Mouse (Mus musculus) midbrain, postnatal 0 days (tissue): ENCODE data around the gene Zfp526. TPM values are rescaled to one million over a fixed set of nuclear protein-coding genes. Genes with fewer than 3 reads are reported as not detected.

ENCODE experiments used
- ATAC-seq: fragments of 200-750 bp; cut with Nextera tagmentation; 2 replicates; pipeline ENCODE4 v1.8.0; 2017; ENCODE audit warnings: moderate number of reproducible peaks, mild to moderate bottlenecking, moderate TSS enrichment, moderate library complexity; ENCODE audit not compliant: low FRiP score
- DNase-seq: peaks from one replicate; pipeline ENCODE4 v3.0.0-alpha.2; 2015; ENCODE audit warnings: low spot score
- H3K27ac ChIP-seq: fragments of 300-500 bp; sonication (generic); 2 replicates; pipeline ENCODE4 v1.5.1; 2014; ENCODE audit warnings: low read depth, mild to moderate bottlenecking, low read length, mixed read lengths
- H3K27me3 ChIP-seq: fragments of 300-500 bp; sonication (generic); 2 replicates; pipeline ENCODE4 v1.6.1; 2014; ENCODE audit warnings: low read length, control low read depth, mixed read lengths; ENCODE audit not compliant: insufficient read depth
- H3K36me3 ChIP-seq: fragments of 300-500 bp; sonication (generic); 2 replicates; pipeline ENCODE4 v1.6.1; 2014; ENCODE audit warnings: low read length, control low read depth, mixed read lengths; ENCODE audit not compliant: insufficient read depth
- H3K4me1 ChIP-seq: fragments of 300-500 bp; sonication (generic); 2 replicates; pipeline ENCODE4 v1.6.1; 2014; ENCODE audit warnings: mild to moderate bottlenecking, control low read depth, antibody characterized with exemption, low read length, mixed read lengths; ENCODE audit not compliant: insufficient read depth
- H3K4me2 ChIP-seq: fragments of 300-500 bp; sonication (generic); 2 replicates; pipeline ENCODE4 v1.6.1; 2014; ENCODE audit warnings: low read depth, mild to moderate bottlenecking, low read length, mixed read lengths; ENCODE audit not compliant: poor library complexity, severe bottlenecking
- H3K4me3 ChIP-seq: fragments of 300-500 bp; sonication (generic); 2 replicates; pipeline ENCODE4 v1.5.1; 2014; ENCODE audit warnings: low read depth, mild to moderate bottlenecking, low read length, moderate library complexity
- H3K9ac ChIP-seq: fragments of 300-500 bp; sonication (generic); replicated peaks from 2 replicates; pipeline ENCODE4 v1.6.1; 2014; ENCODE audit warnings: mild to moderate bottlenecking, low read length, moderate library complexity, mixed read lengths; ENCODE audit not compliant: poor library complexity, severe bottlenecking
- H3K9me3 ChIP-seq: fragments of 300-500 bp; sonication (generic); 2 replicates; pipeline ENCODE4 v1.6.1; 2016; ENCODE audit warnings: low read length, control low read depth
- CTCF ChIP-seq: IDR thresholded peaks from 2 replicates; pipeline ENCODE4 v1.5.1; 2016; ENCODE audit warnings: antibody characterized with exemption, mild to moderate bottlenecking
- WGBS: fragments of 180-500 bp; shearing (Covaris S2); extraction: QIAGEN DNeasy Blood & Tissue Kit; methylation state at CpG from one replicate; pipeline ENCODE4 v1.1.7; 2014; 5-methylcytosine and 5-hydroxymethylcytosine counted together
- polyA plus RNA-seq: library from polyadenylated mRNA; unstranded; fragments of >200 nt; fragmentation: Nextera tagmentation; extraction: Ambion mirVana; gene quantifications from 2 replicates; pipeline ENCODE4 v1.2.1, GENCODE M21; 2015
- total RNA-seq: library from RNA; depleted of rRNA; stranded (reverse); fragments of >200 nt; gene quantifications from 2 replicates; pipeline ENCODE4 v1.2.3, GENCODE M21; 2014

Gene Zfp526
- total and polyA plus RNA-seq, 2 experiments from 2014 or later: 0.94 to 9.5 TPM

- ATAC-seq (peak; percentile 62), DNase-seq (peak; percentile 97)
- 2% methylated on average over 30 of the region's 30 CpGs for WGBS
- Histone ChIP-seq H3K4me1 (peaks cover 10% of the 10 kb centered on the region; the same call in 1 of the 2 replicates), H3K9ac (peak overlapping the region; percentile 19; the same call in 1 of the 2 replicates), H3K4me3 (peak overlapping the region; percentile 96), H3K36me3 (peaks cover 3% of the 10 kb centered on the region; the same call in 1 of the 2 replicates), H3K9me3 (no peaks in the 10 kb centered on the region), H3K4me2 (peak overlapping the region; percentile 74), H3K27ac (peak overlapping the region; percentile 83), H3K27me3 (no peaks in the 10 kb centered on the region)
- TF ChIP-seq CTCF: peak; percentile 91
These were observed 17.8 kb downstream of the Zfp526 start for GRCm38 (mm10) chr7:25238829-25239623.

GRCm38 (mm10) chr7:25240631-25241030, 19.4 kb downstream of the Zfp526 start:
- no peaks in the 10 kb centered on the region for H3K36me3 ChIP-seq
- no peak for DNase-seq
- no peaks in the 10 kb centered on the region for H3K27me3 ChIP-seq
- no peak overlapping the region for H3K4me2 ChIP-seq
- no peaks in the 10 kb centered on the region for H3K9me3 ChIP-seq
- 52% methylated on average over 7 of the region's 7 CpGs for WGBS
- peaks cover 10% of the 10 kb centered on the region; the same call in 1 of the 2 replicates for H3K4me1 ChIP-seq
- TF ChIP-seq CTCF: no peak
- H3K9ac ChIP-seq: no peak overlapping the region
- no peak for ATAC-seq
- H3K27ac ChIP-seq: no peak overlapping the region
- H3K4me3 ChIP-seq: no peak overlapping the region

DNA sequence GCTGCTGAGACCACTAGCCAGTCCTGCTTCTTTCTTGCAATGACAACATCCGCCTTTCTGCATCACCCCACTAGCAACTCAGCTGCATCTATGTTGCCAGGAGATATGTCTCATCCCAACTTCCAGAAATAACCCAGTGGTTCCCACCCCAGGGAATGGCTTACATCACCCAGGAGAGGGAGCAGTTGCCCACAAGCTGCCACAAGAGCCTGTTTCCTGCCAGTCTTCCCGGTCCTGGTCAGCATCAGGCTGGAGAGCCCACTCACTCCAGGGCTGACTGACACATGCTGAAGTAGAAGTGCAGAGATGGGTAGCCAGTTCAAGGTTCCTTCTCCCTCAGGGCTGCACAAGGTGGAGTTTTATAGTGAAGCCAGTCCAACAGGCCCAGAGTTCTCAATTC, 19.8 kb downstream of the Zfp526 start:
- peak; percentile 67 for DNase-seq
- no peaks in the 10 kb centered on the region for H3K9me3 ChIP-seq
- no peak overlapping the region for H3K4me2 ChIP-seq
- H3K27me3 ChIP-seq: no peaks in the 10 kb centered on the region
- no peak overlapping the region for H3K4me3 ChIP-seq
- peaks cover 6% of the 10 kb centered on the region; the same call in 1 of the 2 replicates for H3K4me1 ChIP-seq
- no peak overlapping the region for H3K27ac ChIP-seq
- 25% methylated on average over 2 of the region's 2 CpGs for WGBS
- H3K9ac ChIP-seq: no peak overlapping the region
- no peaks in the 10 kb centered on the region for H3K36me3 ChIP-seq
- peak; percentile 80 for TF ChIP-seq CTCF
- ATAC-seq: no peak

DNA sequence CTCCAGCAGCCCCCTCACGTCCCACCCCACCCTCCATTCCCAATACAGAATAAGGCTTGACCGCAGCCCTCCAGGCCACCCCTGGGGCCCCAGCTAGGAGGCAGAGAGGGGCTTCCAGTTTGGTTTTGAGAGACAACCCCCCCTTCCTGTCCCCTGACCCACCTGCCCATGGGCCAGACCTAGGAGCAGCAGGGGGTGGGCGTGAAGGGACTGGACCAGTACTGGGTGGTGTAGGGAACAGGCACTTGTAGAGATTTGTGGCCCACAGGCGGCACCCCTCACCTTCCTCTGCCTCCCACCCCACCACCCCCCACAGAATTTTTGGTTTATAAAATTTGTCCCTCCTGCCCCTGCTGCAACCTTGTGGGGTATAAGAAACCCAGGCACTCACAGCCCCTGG, 22.1 kb downstream of the Zfp526 start:
- no peak overlapping the region for H3K9ac ChIP-seq
- WGBS: 96% methylated on average over 4 of the region's 4 CpGs
- TF ChIP-seq CTCF: no peak
- no peak overlapping the region for H3K4me3 ChIP-seq
- H3K4me1 ChIP-seq: peaks cover 14% of the 10 kb centered on the region; the same call in 1 of the 2 replicates
- no peak overlapping the region for H3K27ac ChIP-seq
- no peak overlapping the region for H3K4me2 ChIP-seq
- no peak for DNase-seq
- no peaks in the 10 kb centered on the region for H3K36me3 ChIP-seq
- H3K27me3 ChIP-seq: no peaks in the 10 kb centered on the region
- no peak for ATAC-seq
- no peaks in the 10 kb centered on the region for H3K9me3 ChIP-seq

DNA sequence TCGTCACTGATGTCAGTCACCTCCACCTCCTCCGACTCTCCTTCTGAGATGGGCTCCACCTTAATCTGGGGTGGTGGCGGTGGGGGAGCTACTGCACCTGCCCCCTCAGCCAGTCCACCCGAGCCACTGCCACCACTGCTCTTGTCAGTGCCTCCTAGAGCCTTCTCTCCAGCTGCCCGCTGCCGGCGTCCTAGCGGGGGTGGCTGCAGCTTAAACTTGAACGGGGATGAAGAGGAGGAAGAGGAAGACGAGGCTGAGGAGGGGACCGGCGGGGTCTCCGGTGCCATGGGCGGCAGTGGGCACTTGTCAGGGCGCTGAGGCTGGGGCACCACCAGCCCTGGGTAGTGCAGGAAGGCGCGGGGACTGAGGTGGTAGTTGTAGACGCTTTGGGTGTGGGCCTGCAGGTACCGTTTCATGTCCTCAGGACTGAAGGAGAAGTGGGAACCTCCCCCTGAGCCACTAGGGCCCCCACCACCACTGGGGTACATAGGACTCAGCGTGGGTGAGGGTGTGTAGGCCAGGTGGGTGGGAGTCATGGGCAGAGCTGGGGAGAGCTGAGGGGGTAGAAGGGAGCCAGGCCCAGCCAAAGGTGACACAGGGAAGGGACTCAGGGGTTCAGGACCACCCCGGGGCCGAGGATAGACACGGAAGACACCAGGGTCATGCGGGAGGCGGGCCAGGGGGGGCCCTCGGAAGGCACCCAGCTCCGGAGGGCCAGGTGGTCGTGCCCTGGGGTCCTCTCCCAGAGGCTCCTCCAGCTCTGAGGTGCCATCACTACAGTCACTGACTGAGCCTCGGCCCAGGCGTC, 23.5 kb downstream of the Zfp526 start:
- Histone ChIP-seq H3K4me1 (peaks cover 19% of the 10 kb centered on the region; the same call in 1 of the 2 replicates), H3K27ac (no peak overlapping the region), H3K9me3 (no peaks in the 10 kb centered on the region), H3K4me2 (no peak overlapping the region), H3K9ac (no peak overlapping the region), H3K4me3 (no peak overlapping the region), H3K27me3 (no peaks in the 10 kb centered on the region), H3K36me3 (no peaks in the 10 kb centered on the region)
- ATAC-seq (no peak), DNase-seq (no peak)
- TF ChIP-seq CTCF: no peak
- 88% methylated on average over 28 of the region's 30 CpGs for WGBS
